Mouse (Mus musculus) lung, embryonic 16.5 days (tissue): Measurements from ENCODE around the gene Smg7. TPM values are rescaled to one million over a fixed set of nuclear protein-coding genes. Genes with fewer than 3 reads are reported as not detected.

Experiments used
- ATAC-seq: fragments of 200-750 bp; cut with Nextera tagmentation; 2 replicates; pipeline ENCODE4 v1.8.0; 2017; ENCODE audit warnings: low read depth, mild to moderate bottlenecking, moderate library complexity
- H3K27ac ChIP-seq: fragments of 300-500 bp; sonication (generic); 2 replicates; pipeline ENCODE4 v1.5.1; 2014; ENCODE audit warnings: mild to moderate bottlenecking, control low read depth, low read length
- H3K27me3 ChIP-seq: fragments of 300-500 bp; sonication (generic); 2 replicates; pipeline ENCODE4 v1.6.1; 2014; ENCODE audit warnings: low read depth, low read length, mixed read lengths; ENCODE audit not compliant: control insufficient read depth, insufficient read depth
- H3K36me3 ChIP-seq: fragments of 300-500 bp; sonication (generic); 2 replicates; pipeline ENCODE4 v1.6.1; 2014; ENCODE audit warnings: low read length; ENCODE audit not compliant: control insufficient read depth, insufficient read depth
- H3K4me1 ChIP-seq: fragments of 300-500 bp; sonication (generic); replicated peaks from 2 replicates; pipeline ENCODE4 v1.6.1; 2014; ENCODE audit warnings: low read length, mixed read lengths; ENCODE audit not compliant: control insufficient read depth, insufficient read depth
- H3K4me2 ChIP-seq: fragments of 300-500 bp; sonication (generic); 2 replicates; pipeline ENCODE4 v1.6.1; 2014; ENCODE audit warnings: low read depth, low read length, control low read depth
- H3K4me3 ChIP-seq: fragments of 300-500 bp; sonication (generic); 2 replicates; pipeline ENCODE4 v1.5.1; 2014; ENCODE audit warnings: mild to moderate bottlenecking, low read length, control low read depth
- H3K9ac ChIP-seq: fragments of 300-500 bp; sonication (generic); 2 replicates; pipeline ENCODE4 v1.6.1; 2014; ENCODE audit warnings: low read length, control low read depth
- H3K9me3 ChIP-seq: fragments of 300-500 bp; sonication (generic); 2 replicates; pipeline ENCODE4 v1.6.1; 2016; ENCODE audit warnings: low read length; ENCODE audit not compliant: control insufficient read depth
- WGBS: fragments of 180-500 bp; shearing (Covaris S2); extraction: QIAGEN DNeasy Blood & Tissue Kit; methylation state at CpG from one replicate; pipeline ENCODE4 v1.1.7; 2014; 5-methylcytosine and 5-hydroxymethylcytosine counted together
- polyA plus RNA-seq: library from polyadenylated mRNA; unstranded; fragments of >200 nt; fragmentation: Nextera tagmentation; extraction: Ambion mirVana; gene quantifications from 2 replicates; pipeline ENCODE4 v1.2.1, GENCODE M21; 2015

Gene Smg7
- polyA plus RNA-seq, 1 experiment from 2014 or later = 27.8 TPM

- H3K27me3 ChIP-seq = no peaks in the 10 kb centered on the region
- H3K9me3 ChIP-seq = no peaks in the 10 kb centered on the region
- H3K4me3 ChIP-seq = no peak overlapping the region
- 68% methylated on average over 3 of the region's 3 CpGs for WGBS
- no peak overlapping the region for H3K4me2 ChIP-seq
- H3K4me1 ChIP-seq = no peaks in the 10 kb centered on the region
- H3K36me3 ChIP-seq = peaks cover 58% of the 10 kb centered on the region
- no peak overlapping the region for H3K9ac ChIP-seq
- no peak for ATAC-seq
- H3K27ac ChIP-seq = no peak overlapping the region
Measured at GRCm38 (mm10) chr1:152845211-152845730, 57.2 kb downstream of the Smg7 start.

GRCm38 (mm10) chr1:152844634-152845033, 57.8 kb downstream of the Smg7 start:
- no peak overlapping the region for H3K4me3 ChIP-seq
- WGBS = 83% methylated on average over 1 of the region's 1 CpGs
- no peak overlapping the region for H3K27ac ChIP-seq
- no peak for ATAC-seq
- H3K36me3 ChIP-seq = peaks cover 63% of the 10 kb centered on the region
- H3K27me3 ChIP-seq = no peaks in the 10 kb centered on the region
- H3K9me3 ChIP-seq = no peaks in the 10 kb centered on the region
- no peak overlapping the region for H3K9ac ChIP-seq
- H3K4me1 ChIP-seq = no peaks in the 10 kb centered on the region
- H3K4me2 ChIP-seq = no peak overlapping the region

GRCm38 (mm10) chr1:152841057-152841456, 61.4 kb downstream of the Smg7 start:
- no peaks in the 10 kb centered on the region for H3K9me3 ChIP-seq
- peaks cover 56% of the 10 kb centered on the region for H3K36me3 ChIP-seq
- H3K27ac ChIP-seq = no peak overlapping the region
- H3K4me1 ChIP-seq = no peaks in the 10 kb centered on the region
- 92% methylated on average over 2 of the region's 2 CpGs for WGBS
- no peaks in the 10 kb centered on the region for H3K27me3 ChIP-seq
- no peak overlapping the region for H3K9ac ChIP-seq
- ATAC-seq = no peak
- H3K4me3 ChIP-seq = no peak overlapping the region
- no peak overlapping the region for H3K4me2 ChIP-seq

- no peak overlapping the region for H3K4me2 ChIP-seq
- no peaks in the 10 kb centered on the region for H3K9me3 ChIP-seq
- no peak overlapping the region for H3K4me3 ChIP-seq
- H3K4me1 ChIP-seq = no peaks in the 10 kb centered on the region
- WGBS = 85% methylated on average over 3 of the region's 3 CpGs
- no peak overlapping the region for H3K9ac ChIP-seq
- H3K27ac ChIP-seq = no peak overlapping the region
- ATAC-seq = no peak
- peaks cover 52% of the 10 kb centered on the region for H3K36me3 ChIP-seq
- H3K27me3 ChIP-seq = no peaks in the 10 kb centered on the region
Measured at GRCm38 (mm10) chr1:152840343-152840742, 62.1 kb downstream of the Smg7 start.

GRCm38 (mm10) chr1:152838841-152839240, 63.6 kb downstream of the Smg7 start:
- Histone ChIP-seq H3K36me3 (peaks cover 42% of the 10 kb centered on the region), H3K4me1 (no peaks in the 10 kb centered on the region), H3K4me3 (no peak overlapping the region), H3K27me3 (no peaks in the 10 kb centered on the region), H3K4me2 (no peak overlapping the region), H3K9ac (no peak overlapping the region), H3K9me3 (no peaks in the 10 kb centered on the region), H3K27ac (no peak overlapping the region)
- ATAC-seq = no peak
- 86% methylated on average over 12 of the region's 12 CpGs for WGBS

GRCm38 (mm10) chr1:152838026-152838702, 64.3 kb downstream of the Smg7 start:
- ATAC-seq = no peak
- no peaks in the 10 kb centered on the region for H3K9me3 ChIP-seq
- H3K4me1 ChIP-seq = no peaks in the 10 kb centered on the region
- H3K27me3 ChIP-seq = no peaks in the 10 kb centered on the region
- H3K36me3 ChIP-seq = peaks cover 35% of the 10 kb centered on the region
- no peak overlapping the region for H3K4me3 ChIP-seq
- no peak overlapping the region for H3K27ac ChIP-seq
- H3K9ac ChIP-seq = no peak overlapping the region
- 73% methylated on average over 11 of the region's 11 CpGs for WGBS
- no peak overlapping the region for H3K4me2 ChIP-seq

GRCm38 (mm10) chr1:152835061-152835460, 67.4 kb downstream of the Smg7 start:
- Histone ChIP-seq H3K27ac (no peak overlapping the region), H3K9me3 (no peaks in the 10 kb centered on the region), H3K27me3 (no peaks in the 10 kb centered on the region), H3K9ac (no peak overlapping the region), H3K4me1 (no peaks in the 10 kb centered on the region), H3K4me2 (no peak overlapping the region), H3K36me3 (peaks cover 19% of the 10 kb centered on the region), H3K4me3 (no peak overlapping the region)
- ATAC-seq = no peak
- WGBS = 97% methylated on average over 3 of the region's 3 CpGs

GRCm38 (mm10) chr1:152832316-152832715, 70.1 kb downstream of the Smg7 start:
- H3K9me3 ChIP-seq = no peaks in the 10 kb centered on the region
- WGBS = 77% methylated on average over 6 of the region's 6 CpGs
- no peak overlapping the region for H3K4me3 ChIP-seq
- no peak overlapping the region for H3K27ac ChIP-seq
- H3K4me2 ChIP-seq = no peak overlapping the region
- no peaks in the 10 kb centered on the region; the same call in 1 of the 2 replicates for H3K36me3 ChIP-seq
- H3K27me3 ChIP-seq = no peaks in the 10 kb centered on the region
- ATAC-seq = no peak
- H3K9ac ChIP-seq = no peak overlapping the region
- no peaks in the 10 kb centered on the region for H3K4me1 ChIP-seq

GRCm38 (mm10) chr1:152831619-152832018, 70.8 kb downstream of the Smg7 start:
- Histone ChIP-seq H3K27ac (no peak overlapping the region), H3K4me3 (no peak overlapping the region), H3K4me1 (no peaks in the 10 kb centered on the region), H3K9me3 (no peaks in the 10 kb centered on the region), H3K9ac (no peak overlapping the region), H3K27me3 (no peaks in the 10 kb centered on the region), H3K36me3 (no peaks in the 10 kb centered on the region; the same call in 1 of the 2 replicates), H3K4me2 (no peak overlapping the region)
- 73% methylated on average over 5 of the region's 5 CpGs for WGBS
- ATAC-seq = no peak
